Mouse (Mus musculus): Measurements from ENCODE around the gene Rbm18. TPM values are rescaled to one million over a fixed set of nuclear protein-coding genes. Genes with fewer than 3 reads are reported as not detected.
A peak's percentile ranks its signal among the peaks of the same experiment; 100 is the strongest.
"Not testable (repeated sequence)": the region's sequence is repeated elsewhere in the genome, so short reads cannot be mapped to it uniquely, and the experiment has no call there.

Gene Rbm18
- polyA plus RNA-seq, 1 experiment = 48.9 TPM

DNA sequence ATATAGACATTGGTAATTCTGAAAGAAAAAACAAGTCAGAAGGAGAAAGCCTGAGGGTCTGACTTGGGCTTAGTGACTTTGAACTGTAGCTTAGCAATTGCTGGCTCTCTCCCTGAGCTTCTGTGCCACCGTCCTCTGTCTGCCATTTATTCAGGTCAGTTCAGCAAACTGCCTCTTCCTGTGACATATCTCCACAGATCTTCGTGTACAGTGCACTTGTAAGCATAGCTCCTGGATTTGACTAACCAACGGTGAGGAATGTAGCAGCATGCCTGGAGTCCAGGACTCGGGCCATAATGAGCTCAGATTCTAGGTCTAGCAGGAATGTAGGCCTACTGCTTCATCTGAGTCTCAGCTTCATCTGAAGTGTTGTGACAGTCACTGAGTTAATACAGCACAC lies 32.6 kb upstream of the Rbm18 start:
- WGBS = 86% methylated on average over 4 of the region's 4 CpGs
- no peak for DNase-seq
- H3K27me3 ChIP-seq (ENCODE audit: control insufficient read depth, insufficient read depth, low read length) = no peaks in the 10 kb centered on the region
- H3K4me1 ChIP-seq (ENCODE audit: control insufficient read depth, insufficient read depth, low read length) = no peaks in the 10 kb centered on the region
- no peak overlapping the region for H3K27ac ChIP-seq (ENCODE audit: insufficient read depth, low read length)
- no peak overlapping the region for H3K4me3 ChIP-seq (replicated peaks; ENCODE audit: insufficient read depth, low read depth, low read length)
- no peak for TF ChIP-seq CTCF (IDR thresholded peaks at IDR 0.05; ENCODE audit: borderline replicate concordance, insufficient read depth, low read depth, low read length)
- no peak for TF ChIP-seq POLR2A (IDR thresholded peaks at IDR 0.05; ENCODE audit: borderline replicate concordance, insufficient read depth, low read length)

DNA sequence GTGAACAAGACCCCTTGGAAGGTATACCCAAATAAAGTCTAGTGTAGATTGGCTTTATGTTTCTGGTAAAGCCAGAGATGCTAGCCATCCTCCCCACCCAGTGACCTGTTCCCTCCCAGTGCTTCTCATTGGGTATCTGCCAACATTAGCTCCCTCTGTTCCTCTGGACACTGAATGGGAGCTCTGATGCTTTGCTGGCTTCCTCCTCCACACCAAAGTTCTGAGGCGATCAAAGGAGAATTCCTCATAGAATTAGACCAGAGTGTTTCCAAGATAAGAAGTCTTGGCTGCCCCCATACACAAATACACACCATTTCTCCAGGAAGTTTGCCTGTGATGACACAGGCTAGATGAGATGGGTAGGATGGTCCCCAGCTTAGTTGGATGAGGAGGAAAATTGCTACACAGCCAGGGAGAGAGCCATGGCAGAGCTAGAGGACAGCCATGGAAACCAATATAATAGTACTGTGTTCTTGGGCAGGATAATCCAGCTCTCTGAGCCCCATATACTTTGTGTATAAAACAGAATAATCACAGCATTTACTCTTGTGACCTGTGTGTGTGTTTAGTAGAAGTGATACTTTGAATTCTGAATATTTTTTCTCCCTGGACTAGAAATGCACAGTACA lies 31.5 kb upstream of the Rbm18 start:
- no peak for DNase-seq
- TF ChIP-seq POLR2A (IDR thresholded peaks at IDR 0.05; ENCODE audit: borderline replicate concordance, insufficient read depth, low read length) = no peak
- no peak for TF ChIP-seq CTCF (IDR thresholded peaks at IDR 0.05; ENCODE audit: borderline replicate concordance, insufficient read depth, low read depth, low read length)
- Histone ChIP-seq H3K27ac (ENCODE audit: insufficient read depth, low read length) (no peak overlapping the region), H3K4me1 (ENCODE audit: control insufficient read depth, insufficient read depth, low read length) (no peaks in the 10 kb centered on the region), H3K4me3 (replicated peaks; ENCODE audit: insufficient read depth, low read depth, low read length) (no peak overlapping the region), H3K27me3 (ENCODE audit: control insufficient read depth, insufficient read depth, low read length) (no peaks in the 10 kb centered on the region)
- 45% methylated on average over 1 of the region's 1 CpGs for WGBS

DNA sequence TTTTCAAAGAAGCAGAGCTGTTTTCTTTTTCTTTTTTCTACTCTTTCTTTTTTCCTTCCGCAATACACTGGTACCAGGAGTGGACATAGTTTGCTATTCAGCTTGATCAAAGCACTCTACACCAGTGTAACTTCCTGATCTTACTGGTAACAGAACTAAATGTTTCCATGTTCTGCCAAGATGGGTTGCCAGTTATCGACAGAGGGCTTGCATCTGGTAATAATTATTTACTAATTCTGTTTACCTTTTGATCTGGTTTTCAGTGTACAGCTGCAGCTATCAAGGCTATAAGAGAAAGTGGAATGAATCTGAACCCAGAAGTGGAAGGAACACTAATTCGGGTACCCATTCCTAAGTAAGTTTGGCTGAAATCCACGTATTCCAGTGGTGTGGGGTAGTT lies 22.8 kb upstream of the Rbm18 start:
- Histone ChIP-seq H3K4me3 (replicated peaks; ENCODE audit: insufficient read depth, low read depth, low read length) (no peak overlapping the region), H3K27me3 (ENCODE audit: control insufficient read depth, insufficient read depth, low read length) (no peaks in the 10 kb centered on the region), H3K27ac (ENCODE audit: insufficient read depth, low read length) (no peak overlapping the region), H3K4me1 (ENCODE audit: control insufficient read depth, insufficient read depth, low read length) (no peaks in the 10 kb centered on the region)
- no peak for DNase-seq
- TF ChIP-seq CTCF (IDR thresholded peaks at IDR 0.05; ENCODE audit: borderline replicate concordance, insufficient read depth, low read depth, low read length) (no peak), POLR2A (IDR thresholded peaks at IDR 0.05; ENCODE audit: borderline replicate concordance, insufficient read depth, low read length) (no peak)
- WGBS = 91% methylated on average over 4 of the region's 4 CpGs

DNA sequence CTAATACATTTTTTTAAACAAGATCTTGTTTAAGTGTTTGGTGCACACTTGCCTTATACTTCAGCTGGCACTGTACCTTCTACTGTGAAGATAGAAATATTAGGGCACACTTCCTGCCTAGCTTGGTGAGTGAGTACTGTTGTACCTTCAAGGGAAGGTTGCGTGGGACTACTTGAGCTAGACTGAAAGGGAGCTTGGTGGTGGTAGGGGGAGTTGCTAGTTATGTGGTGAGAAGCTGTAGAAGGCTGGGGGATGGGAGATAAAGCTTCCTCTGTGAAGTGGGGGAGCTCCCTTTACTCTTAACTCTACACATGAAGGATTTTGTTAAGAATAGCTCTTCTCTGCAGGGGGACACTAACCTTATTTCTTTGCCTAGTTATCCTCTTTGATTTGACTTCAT lies 20.9 kb upstream of the Rbm18 start:
- H3K27me3 ChIP-seq (ENCODE audit: control insufficient read depth, insufficient read depth, low read length) = no peaks in the 10 kb centered on the region
- 100% methylated on average over 1 of the region's 1 CpGs for WGBS
- TF ChIP-seq POLR2A (IDR thresholded peaks at IDR 0.05; ENCODE audit: borderline replicate concordance, insufficient read depth, low read length) (no peak), CTCF (IDR thresholded peaks at IDR 0.05; ENCODE audit: borderline replicate concordance, insufficient read depth, low read depth, low read length) (no peak)
- no peak for DNase-seq
- H3K4me3 ChIP-seq (replicated peaks; ENCODE audit: insufficient read depth, low read depth, low read length) = no peak overlapping the region
- no peak overlapping the region for H3K27ac ChIP-seq (ENCODE audit: insufficient read depth, low read length)
- no peaks in the 10 kb centered on the region for H3K4me1 ChIP-seq (ENCODE audit: control insufficient read depth, insufficient read depth, low read length)

DNA sequence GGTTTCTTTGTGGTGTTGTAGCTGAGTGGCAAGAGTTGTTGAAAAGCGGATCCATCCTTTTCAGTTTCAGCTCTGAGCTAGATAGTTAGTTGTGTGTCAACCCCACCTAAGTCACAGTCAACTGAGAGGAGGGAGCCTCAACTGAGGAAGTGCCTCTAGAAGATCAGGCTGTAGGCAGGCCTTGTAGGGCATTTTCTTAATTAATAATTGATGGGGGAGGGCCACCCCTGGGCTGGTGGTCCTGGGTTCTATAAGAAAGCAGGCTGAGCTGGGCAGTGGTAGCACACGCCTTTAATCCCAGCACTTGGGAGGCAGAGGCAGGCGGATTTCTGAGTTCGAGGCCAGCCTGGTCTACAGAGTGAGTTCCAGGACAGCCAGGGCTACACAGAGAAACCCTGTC lies 15.8 kb upstream of the Rbm18 start:
- not testable (repeated sequence) for H3K27me3 ChIP-seq (ENCODE audit: control insufficient read depth, insufficient read depth, low read length); H3K4me3 ChIP-seq (replicated peaks; ENCODE audit: insufficient read depth, low read depth, low read length); H3K4me1 ChIP-seq (ENCODE audit: control insufficient read depth, insufficient read depth, low read length); H3K27ac ChIP-seq (ENCODE audit: insufficient read depth, low read length); DNase-seq
- WGBS = 95% methylated on average over 4 of the region's 4 CpGs

DNA sequence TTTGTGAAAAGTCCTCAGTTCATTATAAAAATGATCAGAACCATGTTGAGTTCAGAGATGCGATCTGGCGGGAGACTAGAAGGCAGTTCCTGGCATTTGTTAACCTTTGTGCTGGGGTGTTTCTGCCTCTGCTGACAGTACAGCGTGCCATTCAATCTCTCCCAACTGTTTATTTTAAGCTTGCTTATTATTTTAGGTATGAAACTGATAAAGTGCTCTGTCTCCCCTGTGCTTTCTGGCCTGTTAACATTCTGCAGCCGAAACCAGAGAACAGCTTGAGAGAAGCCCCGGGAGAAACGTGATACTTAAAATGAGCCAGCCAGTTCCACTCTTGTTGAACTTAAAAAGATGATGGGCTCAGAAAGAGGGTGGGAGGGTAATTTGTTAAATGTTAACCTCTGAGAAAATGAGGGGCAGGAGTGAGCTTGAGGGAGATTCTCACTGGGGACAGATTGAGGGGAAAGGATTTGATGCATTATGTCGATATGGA lies 12.3 kb upstream of the Rbm18 start:
- H3K27ac ChIP-seq (ENCODE audit: insufficient read depth, low read length) = no peak overlapping the region
- no peaks in the 10 kb centered on the region for H3K27me3 ChIP-seq (ENCODE audit: control insufficient read depth, insufficient read depth, low read length)
- no peak for TF ChIP-seq CTCF (IDR thresholded peaks at IDR 0.05; ENCODE audit: borderline replicate concordance, insufficient read depth, low read depth, low read length)
- DNase-seq = no peak
- H3K4me1 ChIP-seq (ENCODE audit: control insufficient read depth, insufficient read depth, low read length) = no peaks in the 10 kb centered on the region
- no peak overlapping the region for H3K4me3 ChIP-seq (replicated peaks; ENCODE audit: insufficient read depth, low read depth, low read length)
- WGBS = 95% methylated on average over 7 of the region's 7 CpGs

DNA sequence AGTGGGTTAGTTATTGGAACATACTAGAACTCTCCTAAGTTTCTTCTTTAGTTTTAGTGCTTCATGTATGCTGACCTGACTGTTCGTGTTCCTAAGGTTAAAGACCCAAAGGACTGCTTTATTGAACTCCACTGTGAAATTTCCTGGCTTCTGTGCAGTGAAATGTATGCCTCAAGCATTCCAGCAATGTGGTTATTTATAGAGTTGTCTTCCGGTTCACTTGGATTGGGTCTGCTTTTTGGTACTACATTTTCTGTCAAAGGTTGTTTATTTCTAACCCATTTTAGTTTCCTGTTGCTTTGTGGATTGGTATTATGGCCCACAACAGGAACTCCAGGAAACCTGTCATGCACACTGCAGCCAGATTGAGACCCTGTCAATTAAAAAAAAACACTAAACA lies 2.5 kb upstream of the Rbm18 start:
- Histone ChIP-seq H3K4me1 (ENCODE audit: control insufficient read depth, insufficient read depth, low read length) (no peaks in the 10 kb centered on the region; the same call in 1 of the 2 replicates), H3K4me3 (replicated peaks; ENCODE audit: insufficient read depth, low read depth, low read length) (no peak overlapping the region), H3K27me3 (ENCODE audit: control insufficient read depth, insufficient read depth, low read length) (no peaks in the 10 kb centered on the region), H3K27ac (ENCODE audit: insufficient read depth, low read length) (no peak overlapping the region)
- no peak for TF ChIP-seq CTCF (IDR thresholded peaks at IDR 0.05; ENCODE audit: borderline replicate concordance, insufficient read depth, low read depth, low read length)
- no peak for TF ChIP-seq POLR2A (IDR thresholded peaks at IDR 0.05; ENCODE audit: borderline replicate concordance, insufficient read depth, low read length)
- no peak for DNase-seq
- WGBS = 66% methylated on average over 2 of the region's 2 CpGs

DNA sequence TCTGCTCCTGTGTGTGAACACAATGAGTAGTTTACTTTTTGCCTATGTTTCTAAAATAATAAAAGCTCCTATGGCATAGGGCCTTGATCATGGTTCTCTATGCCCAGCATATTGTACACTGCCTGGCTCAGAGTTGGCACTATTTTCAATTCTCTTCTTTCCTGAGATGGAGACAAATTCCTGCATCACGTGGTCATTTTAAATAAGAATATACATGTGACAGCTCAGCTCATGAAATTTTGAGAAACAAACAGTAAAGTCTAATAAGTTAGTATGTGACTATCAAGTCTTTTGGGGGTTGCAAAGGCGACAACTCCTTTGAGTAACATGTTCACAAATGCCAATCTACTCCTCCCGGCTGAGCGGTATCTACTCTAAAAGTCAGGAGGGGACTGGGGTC lies 686 bp downstream of the Rbm18 start:
- 1% methylated on average over 4 of the region's 4 CpGs for WGBS
- peak overlapping the region; percentile 94 for H3K27ac ChIP-seq (ENCODE audit: insufficient read depth, low read length)
- no peaks in the 10 kb centered on the region; the same call in 1 of the 2 replicates for H3K4me1 ChIP-seq (ENCODE audit: control insufficient read depth, insufficient read depth, low read length)
- H3K4me3 ChIP-seq (replicated peaks; ENCODE audit: insufficient read depth, low read depth, low read length) = peak overlapping the region; percentile 92
- no peak for TF ChIP-seq CTCF (IDR thresholded peaks at IDR 0.05; ENCODE audit: borderline replicate concordance, insufficient read depth, low read depth, low read length)
- no peak for TF ChIP-seq POLR2A (IDR thresholded peaks at IDR 0.05; ENCODE audit: borderline replicate concordance, insufficient read depth, low read length)
- H3K27me3 ChIP-seq (ENCODE audit: control insufficient read depth, insufficient read depth, low read length) = no peaks in the 10 kb centered on the region
- DNase-seq = no peak
